Mouse (Mus musculus): ENCODE measurements around the gene Arhgef7. TPM values are rescaled to one million over a fixed set of nuclear protein-coding genes. Genes with fewer than 3 reads are reported as not detected.

Gene Arhgef7
- polyA plus RNA-seq, 1 experiment from 2014 or later = 67.5 TPM

DNA sequence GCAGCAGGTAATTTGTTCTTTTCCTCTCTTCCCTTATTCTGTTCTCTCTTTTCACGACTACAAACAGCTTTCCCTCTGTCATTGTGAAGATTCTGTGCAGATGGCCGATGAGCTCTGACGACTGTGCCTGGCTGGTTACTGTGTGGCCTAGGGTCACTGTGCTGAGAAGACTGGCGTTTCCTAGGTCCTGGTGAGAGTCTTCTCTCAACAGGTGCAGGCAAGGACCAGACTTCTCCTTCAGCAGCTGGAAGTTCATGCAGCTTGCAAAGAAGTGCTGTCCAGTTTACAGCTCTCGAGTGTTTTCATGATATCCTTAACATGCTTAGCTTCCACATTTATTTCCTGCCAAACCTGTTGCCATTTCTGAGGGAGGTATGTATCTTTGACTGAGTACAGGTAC is 33.5 kb upstream of the Arhgef7 start:
- Histone ChIP-seq H3K9ac (ENCODE audit: low read length) (no peak overlapping the region), H3K27ac (replicated peaks in 1 of 2; ENCODE audit: control insufficient read depth in 1 of 2, insufficient read depth in 1 of 2, low read depth in 2 of 2, low read length in 2 of 2) (no peak overlapping the region), H3K27me3 (ENCODE audit: control insufficient read depth, insufficient read depth, low read length) (no peaks in the 10 kb centered on the region), H3K4me2 (ENCODE audit: low read length) (no peak overlapping the region), H3K4me1 (ENCODE audit: control insufficient read depth in 2 of 2, insufficient read depth in 2 of 2, low read length in 2 of 2) (peaks cover 7 to 10% of the 10 kb centered on the region in 2 experiments), H3K4me3 (ENCODE audit: control insufficient read depth in 1 of 2, insufficient read depth in 1 of 2, low read depth in 1 of 2, low read length in 2 of 2) (no peak overlapping the region), H3K36me3 (ENCODE audit: control insufficient read depth, insufficient read depth, low read length) (no peaks in the 10 kb centered on the region), H3K9me3 (ENCODE audit: control insufficient read depth, low read length) (no peaks in the 10 kb centered on the region)
- WGBS = 67% methylated on average over 5 of the region's 5 CpGs
- ATAC-seq (ENCODE audit: insufficient number of reproducible peaks, insufficient read depth, low FRiP score, low read depth) = no peak

DNA sequence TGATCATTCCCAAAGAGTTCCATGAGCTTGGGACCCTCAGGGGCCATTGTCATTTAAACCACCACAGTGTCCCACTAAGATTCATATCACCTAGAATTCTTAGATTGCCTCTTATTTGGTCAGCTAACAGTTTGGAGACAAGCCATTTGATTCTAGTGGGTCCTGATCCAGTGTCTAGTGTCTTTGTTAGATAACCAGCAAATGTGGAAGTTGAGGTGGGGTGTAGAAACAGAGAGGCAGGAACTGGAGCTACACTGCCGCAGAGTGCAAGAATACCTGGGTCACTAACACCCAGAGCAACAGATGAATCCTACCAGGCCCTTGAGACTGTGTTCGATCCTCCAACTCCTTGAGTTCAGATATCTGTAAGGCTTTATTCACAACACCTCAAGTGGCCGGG is 31.3 kb upstream of the Arhgef7 start:
- no peak for ATAC-seq (ENCODE audit: insufficient number of reproducible peaks, insufficient read depth, low FRiP score, low read depth)
- WGBS = 85% methylated on average over 3 of the region's 3 CpGs
- Histone ChIP-seq H3K4me3 (ENCODE audit: control insufficient read depth in 1 of 2, insufficient read depth in 1 of 2, low read depth in 1 of 2, low read length in 2 of 2) (no peak overlapping the region), H3K27ac (replicated peaks in 1 of 2; ENCODE audit: control insufficient read depth in 1 of 2, insufficient read depth in 1 of 2, low read depth in 2 of 2, low read length in 2 of 2) (no peak overlapping the region), H3K9ac (ENCODE audit: low read length) (no peak overlapping the region), H3K27me3 (ENCODE audit: control insufficient read depth, insufficient read depth, low read length) (peaks cover 4% of the 10 kb centered on the region; the same call in 1 of the 2 replicates), H3K36me3 (ENCODE audit: control insufficient read depth, insufficient read depth, low read length) (no peaks in the 10 kb centered on the region), H3K4me2 (ENCODE audit: low read length) (no peak overlapping the region), H3K9me3 (ENCODE audit: control insufficient read depth, low read length) (no peaks in the 10 kb centered on the region), H3K4me1 (ENCODE audit: control insufficient read depth in 2 of 2, insufficient read depth in 2 of 2, low read length in 2 of 2) (peaks cover 12 to 20% of the 10 kb centered on the region in 2 experiments)

DNA sequence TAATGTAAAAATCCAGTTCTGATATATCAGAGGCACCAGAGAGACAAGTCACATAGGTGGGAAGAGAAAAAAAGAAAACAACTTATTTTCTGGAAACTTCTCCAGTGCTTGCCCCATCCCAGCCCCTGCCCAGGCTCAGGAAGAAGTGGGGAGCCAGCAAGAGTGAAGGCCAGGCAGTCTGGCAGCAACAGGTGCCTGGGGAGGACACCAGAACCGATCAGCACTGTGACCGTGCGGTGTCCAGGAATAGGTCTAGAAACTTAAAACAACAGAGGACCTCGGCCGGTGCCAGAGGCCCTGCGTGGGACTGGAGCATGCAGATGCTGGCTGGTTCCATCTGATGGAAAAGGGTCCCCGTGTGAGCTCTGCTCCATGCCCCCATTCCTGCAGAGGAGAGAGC is 30.1 kb upstream of the Arhgef7 start:
- Histone ChIP-seq H3K4me3 (ENCODE audit: control insufficient read depth in 1 of 2, insufficient read depth in 1 of 2, low read depth in 1 of 2, low read length in 2 of 2) (no peak overlapping the region), H3K4me1 (ENCODE audit: control insufficient read depth in 2 of 2, insufficient read depth in 2 of 2, low read length in 2 of 2) (peaks cover 10 to 15% of the 10 kb centered on the region in 2 experiments), H3K27ac (replicated peaks in 1 of 2; ENCODE audit: control insufficient read depth in 1 of 2, insufficient read depth in 1 of 2, low read depth in 2 of 2, low read length in 2 of 2) (no peak overlapping the region), H3K9me3 (ENCODE audit: control insufficient read depth, low read length) (no peaks in the 10 kb centered on the region), H3K27me3 (ENCODE audit: control insufficient read depth, insufficient read depth, low read length) (peaks cover 4% of the 10 kb centered on the region; the same call in 1 of the 2 replicates), H3K4me2 (ENCODE audit: low read length) (no peak overlapping the region), H3K36me3 (ENCODE audit: control insufficient read depth, insufficient read depth, low read length) (no peaks in the 10 kb centered on the region), H3K9ac (ENCODE audit: low read length) (no peak overlapping the region)
- WGBS = 72% methylated on average over 7 of the region's 7 CpGs
- ATAC-seq (ENCODE audit: insufficient number of reproducible peaks, insufficient read depth, low FRiP score, low read depth) = no peak

DNA sequence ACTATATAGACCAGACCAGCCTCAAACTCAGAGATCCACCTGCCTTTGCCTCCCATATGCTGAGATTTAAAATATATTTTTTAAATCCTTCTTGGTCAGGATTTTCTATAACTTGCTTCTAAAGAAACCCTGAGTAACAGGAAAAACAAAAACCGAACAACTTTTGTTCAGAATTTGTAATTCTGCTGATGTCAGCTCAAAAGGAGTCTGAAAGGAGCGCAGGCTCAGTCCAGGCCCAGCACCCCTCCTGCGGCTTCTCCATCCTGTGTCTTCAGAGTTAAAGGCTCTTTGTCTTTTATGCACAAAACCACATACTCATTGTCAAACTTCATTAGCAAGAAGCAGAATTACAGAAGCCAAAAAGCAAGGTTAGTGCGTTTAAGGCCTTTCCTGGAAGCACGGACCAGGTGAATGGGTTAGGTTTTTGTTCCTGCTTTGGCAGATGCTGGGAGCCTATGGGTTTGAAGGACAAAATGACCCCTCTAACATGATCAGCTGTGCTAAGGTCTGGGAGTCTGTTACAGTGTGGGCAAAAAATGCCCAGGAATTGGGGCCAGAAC is 28.0 kb upstream of the Arhgef7 start:
- Histone ChIP-seq H3K4me3 (ENCODE audit: control insufficient read depth in 1 of 2, insufficient read depth in 1 of 2, low read depth in 1 of 2, low read length in 2 of 2) (no peak overlapping the region), H3K4me1 (ENCODE audit: control insufficient read depth in 2 of 2, insufficient read depth in 2 of 2, low read length in 2 of 2) (peaks cover 7 to 10% of the 10 kb centered on the region in 2 experiments), H3K27ac (replicated peaks in 1 of 2; ENCODE audit: control insufficient read depth in 1 of 2, insufficient read depth in 1 of 2, low read depth in 2 of 2, low read length in 2 of 2) (no peak overlapping the region), H3K4me2 (ENCODE audit: low read length) (peak overlapping the region; percentile 60; the same call in 1 of the 2 replicates), H3K9me3 (ENCODE audit: control insufficient read depth, low read length) (no peaks in the 10 kb centered on the region), H3K27me3 (ENCODE audit: control insufficient read depth, insufficient read depth, low read length) (peaks cover 4% of the 10 kb centered on the region; the same call in 1 of the 2 replicates), H3K36me3 (ENCODE audit: control insufficient read depth, insufficient read depth, low read length) (no peaks in the 10 kb centered on the region), H3K9ac (ENCODE audit: low read length) (peak overlapping the region; percentile 35; the same call in 1 of the 2 replicates)
- ATAC-seq (ENCODE audit: insufficient number of reproducible peaks, insufficient read depth, low FRiP score, low read depth) = no peak
- 82% methylated on average over 5 of the region's 5 CpGs for WGBS

DNA sequence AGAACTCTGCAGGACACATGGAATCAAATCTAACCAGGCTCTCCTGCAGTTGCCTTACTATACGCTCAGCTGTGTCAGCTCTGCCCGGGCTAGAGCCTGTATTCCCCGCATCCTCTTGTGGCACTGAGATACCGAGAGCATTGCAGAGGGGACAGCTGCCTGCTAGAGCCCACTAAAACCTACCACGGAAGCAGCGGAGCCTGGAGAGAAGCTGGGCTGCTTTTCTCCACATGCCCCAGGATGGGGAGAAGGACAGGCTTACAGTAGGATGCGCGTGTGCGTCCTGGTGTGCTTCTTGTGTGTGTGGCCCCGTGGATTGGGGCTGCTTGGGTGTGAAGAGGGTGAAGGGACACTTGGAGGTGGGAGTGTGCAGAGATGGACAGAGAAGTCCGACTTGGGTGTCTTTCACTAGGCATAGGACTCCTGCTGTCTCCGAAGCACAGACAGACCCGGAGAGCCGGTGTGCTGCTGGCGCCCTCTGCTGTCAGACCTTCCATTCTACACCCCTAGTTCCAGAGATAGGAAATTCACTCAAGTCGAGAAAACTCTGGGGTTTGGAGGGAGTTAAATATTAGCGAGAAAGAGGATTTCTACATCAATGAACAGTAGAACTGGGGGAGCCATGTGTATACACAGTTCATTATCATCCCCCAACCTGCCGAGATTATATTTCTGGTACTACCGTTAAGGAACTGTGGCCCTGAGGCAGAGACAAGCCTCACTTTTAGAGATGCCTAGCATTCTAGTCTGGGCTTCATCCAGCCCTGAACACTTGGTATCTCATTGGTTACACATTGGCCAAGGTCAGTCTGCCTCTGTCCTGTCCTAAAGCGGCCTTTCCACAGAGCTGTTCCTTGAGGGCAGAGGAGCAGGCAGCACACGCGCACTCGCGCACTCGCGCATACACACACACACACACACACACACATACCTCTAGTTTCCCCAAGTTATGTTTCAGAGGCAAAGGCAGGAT is 27.2 kb upstream of the Arhgef7 start:
- Histone ChIP-seq H3K4me2 (ENCODE audit: low read length) (peak overlapping the region; percentile 60), H3K9me3 (ENCODE audit: control insufficient read depth, low read length) (no peaks in the 10 kb centered on the region), H3K27ac (replicated peaks in 1 of 2; ENCODE audit: control insufficient read depth in 1 of 2, insufficient read depth in 1 of 2, low read depth in 2 of 2, low read length in 2 of 2) (0 out of 4 replicates have a peak overlapping the region, but pooled peaks have one; percentile 1 to 4), H3K9ac (ENCODE audit: low read length) (peak overlapping the region; percentile 35), H3K4me3 (ENCODE audit: control insufficient read depth in 1 of 2, insufficient read depth in 1 of 2, low read depth in 1 of 2, low read length in 2 of 2) (peak overlapping the region; percentile 13 to 27; a peak in 3 of 4 replicates), H3K36me3 (ENCODE audit: control insufficient read depth, insufficient read depth, low read length) (no peaks in the 10 kb centered on the region), H3K27me3 (ENCODE audit: control insufficient read depth, insufficient read depth, low read length) (peaks cover 4% of the 10 kb centered on the region; the same call in 1 of the 2 replicates), H3K4me1 (ENCODE audit: control insufficient read depth in 2 of 2, insufficient read depth in 2 of 2, low read length in 2 of 2) (peaks cover 7 to 14% of the 10 kb centered on the region in 2 experiments)
- WGBS = 30% methylated on average over 26 of the region's 26 CpGs
- 0 out of 2 replicates have a peak, but pooled peaks have one; percentile 57 for ATAC-seq (ENCODE audit: insufficient number of reproducible peaks, insufficient read depth, low FRiP score, low read depth)

DNA sequence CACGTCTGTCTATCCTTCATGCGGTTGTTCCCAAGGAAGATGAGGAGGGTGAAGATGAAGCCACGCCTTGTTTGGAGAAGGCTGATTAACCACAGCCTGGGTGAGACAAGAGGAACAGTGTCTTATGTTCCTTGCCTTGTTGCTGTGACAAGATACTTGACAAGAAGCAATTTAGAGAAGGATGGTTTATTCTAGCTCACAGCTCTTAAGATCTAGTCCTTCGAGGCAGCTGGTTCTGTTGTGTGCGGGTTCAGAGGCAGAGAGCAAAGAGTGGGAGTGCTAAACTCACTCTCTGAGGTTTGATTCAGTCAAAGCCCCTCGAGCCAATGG is 26.5 kb upstream of the Arhgef7 start, which contains the start of gene 1700016D06Rik:
1700016D06Rik (minus strand) TSS at position 31 of the 330 bp plus-strand sequence.
- Histone ChIP-seq H3K36me3 (ENCODE audit: control insufficient read depth, insufficient read depth, low read length) (no peaks in the 10 kb centered on the region), H3K9me3 (ENCODE audit: control insufficient read depth, low read length) (no peaks in the 10 kb centered on the region), H3K4me3 (ENCODE audit: control insufficient read depth in 1 of 2, insufficient read depth in 1 of 2, low read depth in 1 of 2, low read length in 2 of 2) (peak within 1 kb of the TSS; percentile 13 to 27; a peak in 3 of 4 replicates), H3K27ac (replicated peaks in 1 of 2; ENCODE audit: control insufficient read depth in 1 of 2, insufficient read depth in 1 of 2, low read depth in 2 of 2, low read length in 2 of 2) (0 out of 4 replicates have a peak within 1 kb of the TSS, but pooled peaks have one; percentile 1 to 4), H3K9ac (ENCODE audit: low read length) (peak within 1 kb of the TSS; percentile 35), H3K4me1 (ENCODE audit: control insufficient read depth in 2 of 2, insufficient read depth in 2 of 2, low read length in 2 of 2) (peaks cover 10 to 15% of the 10 kb centered on the region in 2 experiments), H3K4me2 (ENCODE audit: low read length) (peak within 1 kb of the TSS; percentile 60), H3K27me3 (ENCODE audit: control insufficient read depth, insufficient read depth, low read length) (peaks cover 4% of the 10 kb centered on the region; the same call in 1 of the 2 replicates)
- 62% methylated on average over 6 of the region's 6 CpGs for WGBS
- no peak for ATAC-seq (ENCODE audit: insufficient number of reproducible peaks, insufficient read depth, low FRiP score, low read depth)

DNA sequence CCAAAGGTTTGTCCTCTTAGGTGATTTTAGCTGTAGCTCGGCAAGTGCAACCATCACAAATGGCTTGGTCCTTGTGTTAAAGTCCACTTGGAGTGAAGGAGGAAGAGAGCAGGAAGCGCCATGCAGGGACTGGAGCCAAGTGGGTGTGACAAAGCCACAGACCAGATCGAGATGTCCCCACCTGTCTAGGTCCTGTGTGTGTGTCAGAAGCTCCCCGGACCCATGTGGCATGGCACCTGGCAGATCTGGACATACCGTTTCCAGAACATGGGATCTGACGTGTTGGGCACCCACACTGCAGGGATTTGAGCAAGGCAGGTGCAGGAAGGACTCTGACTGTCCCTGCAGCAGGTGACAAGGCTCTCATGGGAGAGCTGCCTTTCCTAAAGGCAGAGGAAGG is 26.1 kb upstream of the Arhgef7 start:
- H3K4me1 ChIP-seq (ENCODE audit: control insufficient read depth in 2 of 2, insufficient read depth in 2 of 2, low read length in 2 of 2) = peaks cover 14 to 19% of the 10 kb centered on the region in 2 experiments
- ATAC-seq (ENCODE audit: insufficient number of reproducible peaks, insufficient read depth, low FRiP score, low read depth) = no peak
- H3K4me3 ChIP-seq (ENCODE audit: control insufficient read depth in 1 of 2, insufficient read depth in 1 of 2, low read depth in 1 of 2, low read length in 2 of 2) = no peak overlapping the region
- H3K36me3 ChIP-seq (ENCODE audit: control insufficient read depth, insufficient read depth, low read length) = no peaks in the 10 kb centered on the region
- no peak overlapping the region for H3K4me2 ChIP-seq (ENCODE audit: low read length)
- H3K9ac ChIP-seq (ENCODE audit: low read length) = no peak overlapping the region
- H3K9me3 ChIP-seq (ENCODE audit: control insufficient read depth, low read length) = no peaks in the 10 kb centered on the region
- H3K27ac ChIP-seq (replicated peaks in 1 of 2; ENCODE audit: control insufficient read depth in 1 of 2, insufficient read depth in 1 of 2, low read depth in 2 of 2, low read length in 2 of 2) = no peak overlapping the region
- peaks cover 4% of the 10 kb centered on the region; the same call in 1 of the 2 replicates for H3K27me3 ChIP-seq (ENCODE audit: control insufficient read depth, insufficient read depth, low read length)
- WGBS = 75% methylated on average over 6 of the region's 6 CpGs
